Mouse (Mus musculus) embryo, embryonic 10.5 days (tissue): ENCODE measurements around the gene Prkacb.
"Not testable (repeated sequence)": the region's sequence is repeated elsewhere in the genome, so short reads cannot be mapped to it uniquely, and the experiment has no call there.

Experiments
- DNase-seq: peaks from one replicate; pipeline ENCODE4 v3.0.0-alpha.2; 2015; ENCODE audit warnings: low spot score

Prkacb gene

DNA sequence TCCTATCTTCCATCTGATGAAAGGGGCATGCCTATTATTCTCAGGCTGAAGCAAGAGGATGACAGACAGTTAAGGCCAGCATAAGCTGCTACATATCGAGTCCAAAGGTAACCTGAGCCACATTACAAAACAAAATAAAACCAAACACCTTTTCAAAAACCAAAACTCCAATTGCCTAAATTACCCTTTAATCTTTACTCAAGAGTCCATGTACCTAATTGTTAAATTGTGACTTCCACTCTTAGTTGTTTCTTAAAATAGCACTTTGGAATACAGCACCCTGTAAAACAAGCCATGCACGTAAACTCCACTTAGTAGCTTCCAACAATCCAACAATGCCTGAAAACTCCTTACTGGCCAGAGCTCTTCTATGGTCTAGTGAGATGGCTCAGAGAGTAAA lies 34.3 kb downstream of the Prkacb start:
- DNase-seq: no peak

DNA sequence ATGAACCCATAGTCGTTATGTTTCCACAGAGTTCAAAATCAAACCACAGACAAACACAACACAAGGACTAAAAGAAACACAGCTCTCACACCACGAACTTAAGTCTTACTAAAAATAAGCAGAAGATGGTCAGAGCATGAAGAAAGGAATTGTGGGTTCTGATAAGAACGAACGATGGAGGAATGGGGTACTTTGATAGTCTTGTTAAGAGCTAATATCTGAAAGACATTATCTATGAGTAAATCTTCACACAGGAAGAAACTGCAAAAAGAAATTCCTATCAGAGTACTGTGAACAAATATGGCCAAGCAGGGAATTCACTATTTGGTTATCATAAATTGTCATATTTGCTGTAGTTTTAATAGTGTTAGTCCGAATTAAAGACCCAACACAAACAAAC lies 36.1 kb downstream of the Prkacb start:
- no peak for DNase-seq

DNA sequence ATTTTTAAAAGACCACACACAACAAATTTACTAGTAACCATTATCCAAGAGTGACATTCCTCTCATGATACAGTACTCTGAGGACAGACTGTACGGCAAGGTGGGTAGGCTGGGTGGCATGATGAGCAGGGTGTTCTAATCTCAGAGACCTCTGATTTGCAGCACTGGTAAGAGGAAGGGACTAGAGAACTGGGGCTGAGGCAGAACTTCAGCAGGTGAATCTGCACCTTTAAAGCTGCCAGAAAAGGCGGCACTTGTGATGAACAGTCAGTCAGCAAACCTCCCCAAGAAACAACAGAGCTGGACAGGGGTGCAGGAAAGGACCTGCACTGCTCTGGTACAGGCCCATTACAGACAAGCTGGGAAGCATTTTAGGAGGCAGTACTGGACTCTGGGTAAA lies 41.9 kb downstream of the Prkacb start:
- DNase-seq: no peak

DNA sequence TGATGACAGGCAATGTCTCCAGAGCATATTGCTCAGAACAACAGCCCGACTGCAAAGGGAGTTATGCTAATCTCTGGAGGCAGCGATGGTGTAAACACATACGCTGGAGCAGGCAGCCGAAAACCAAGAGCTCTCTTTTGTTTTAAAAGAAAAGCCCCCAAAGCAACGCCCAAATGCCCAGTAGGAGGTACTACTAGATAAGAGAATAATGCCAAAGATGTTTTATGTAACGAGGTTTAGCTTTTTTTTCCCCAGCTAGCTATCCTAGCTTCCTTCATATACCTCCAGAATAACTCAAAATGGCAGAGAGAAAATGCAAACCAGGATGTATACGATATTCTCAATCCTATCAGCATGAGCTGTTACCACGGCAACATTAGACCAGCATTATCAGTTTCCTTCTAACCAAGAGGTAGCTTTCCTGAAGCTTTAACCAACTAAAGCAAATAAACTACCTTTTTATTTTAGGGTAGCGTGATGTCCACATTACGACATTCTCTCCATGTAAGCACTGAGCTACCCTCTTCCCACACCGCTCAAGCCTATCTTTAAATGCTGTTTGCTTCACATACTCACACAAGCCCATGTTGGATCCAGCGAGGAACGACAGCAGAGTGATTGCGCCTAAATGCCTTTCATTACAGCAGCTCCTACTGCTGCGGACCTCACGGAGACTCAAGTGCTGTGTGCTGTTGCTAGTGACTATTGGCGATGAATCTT lies 42.7 kb downstream of the Prkacb start:
- peak; percentile 47 for DNase-seq

DNA sequence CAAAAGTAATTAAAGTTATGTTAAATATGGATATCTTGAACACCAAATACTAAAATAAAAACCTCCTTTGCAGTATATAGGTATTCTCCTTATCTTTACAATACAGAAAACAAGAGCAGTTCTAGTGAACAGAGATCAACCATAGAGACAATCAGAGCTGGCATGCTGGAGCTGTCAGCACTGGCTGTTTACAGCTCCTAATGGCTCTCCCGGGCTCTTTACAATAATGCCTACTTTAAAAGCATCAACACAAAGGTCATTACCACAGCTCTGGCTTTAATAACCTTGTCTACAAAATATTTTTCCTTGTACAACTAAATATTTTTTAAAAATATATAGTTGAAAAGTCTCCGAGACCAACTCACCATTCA lies 43.2 kb downstream of the Prkacb start:
- DNase-seq: no peak

DNA sequence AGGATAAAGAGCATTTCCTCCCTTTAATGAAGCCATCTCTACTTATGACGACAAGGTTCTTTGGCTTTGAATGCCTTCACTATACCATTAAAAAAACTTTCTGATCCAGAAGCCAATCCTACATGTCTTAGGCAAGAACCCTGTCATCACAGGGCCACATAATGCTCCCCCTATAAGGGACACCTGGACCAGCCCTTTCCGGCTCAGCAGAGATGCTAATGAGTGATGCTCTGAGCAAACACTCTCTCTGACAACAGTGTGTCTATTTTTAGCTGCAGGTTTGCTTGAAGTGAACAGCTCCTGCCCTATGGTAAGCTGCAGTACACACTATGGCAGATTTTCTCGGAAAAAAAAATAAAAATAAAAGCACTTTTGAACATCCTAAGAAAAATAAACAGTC lies 43.9 kb downstream of the Prkacb start:
- no peak for DNase-seq

DNA sequence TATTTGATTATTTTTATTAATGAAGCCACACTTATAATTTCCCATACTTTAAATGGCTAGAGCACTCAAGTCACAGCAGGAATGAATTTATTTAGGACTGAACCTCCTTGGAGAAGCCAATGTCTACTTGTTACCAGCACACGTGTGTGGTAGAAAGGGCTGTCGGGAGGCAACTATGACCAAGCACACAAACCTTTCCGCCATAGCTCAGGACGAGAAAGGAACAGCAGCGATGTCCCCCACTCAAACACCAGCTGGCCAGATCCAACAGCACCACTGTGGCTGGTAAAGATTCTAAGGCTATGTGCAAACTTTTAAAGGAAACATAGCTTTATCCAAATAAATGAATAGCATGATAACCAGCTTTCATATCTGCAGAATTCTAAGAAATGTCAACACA lies 44.4 kb downstream of the Prkacb start:
- DNase-seq: no peak

DNA sequence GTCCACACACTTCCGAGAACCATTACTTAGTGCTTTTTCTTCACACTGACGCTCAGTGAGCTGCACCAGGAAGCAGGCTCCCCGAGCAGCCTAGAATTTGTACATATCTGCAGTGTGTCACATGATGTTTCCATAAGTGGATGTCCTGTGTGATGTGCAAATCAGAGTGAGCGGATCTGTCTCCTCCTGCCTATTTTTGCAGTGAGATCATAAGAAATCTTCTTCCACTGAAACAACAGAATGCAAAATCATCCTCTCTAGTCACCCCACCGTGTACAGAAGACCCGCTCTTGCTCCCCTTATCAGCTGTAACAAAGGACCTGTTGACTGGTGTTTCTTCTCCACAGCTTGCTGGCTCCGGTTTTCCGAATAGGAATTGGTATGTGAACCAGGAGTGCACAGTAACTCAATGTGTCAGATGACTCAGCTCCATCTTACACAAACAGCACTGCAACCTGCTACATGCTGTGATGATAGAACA lies 46.0 kb downstream of the Prkacb start:
- DNase-seq: peak; percentile 19

DNA sequence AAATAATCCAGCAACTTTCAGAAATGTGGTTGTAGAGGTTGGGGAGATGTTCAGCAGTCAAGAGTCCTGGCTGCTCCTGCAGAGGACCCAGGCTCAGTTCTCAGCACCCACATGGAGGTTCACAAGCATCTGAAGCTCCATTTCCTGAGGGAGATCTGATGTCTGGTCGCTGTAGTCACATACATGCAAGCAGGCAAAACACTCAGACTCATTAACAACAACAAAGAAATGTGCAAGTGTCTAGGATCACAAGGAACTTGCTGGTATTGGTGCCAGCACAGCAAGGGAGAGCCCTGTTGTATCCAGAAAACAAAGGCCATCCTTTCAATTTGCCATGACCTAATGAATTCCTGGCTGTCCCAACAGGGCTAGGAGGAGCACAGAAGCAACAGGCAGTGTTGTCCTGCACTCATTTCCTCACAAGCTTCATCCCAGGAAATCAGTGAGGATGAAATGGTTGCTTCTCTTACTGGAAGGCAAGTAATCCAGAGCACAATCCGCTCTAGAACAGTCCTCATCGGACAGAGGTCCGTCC lies 46.7 kb downstream of the Prkacb start:
- no peak for DNase-seq

DNA sequence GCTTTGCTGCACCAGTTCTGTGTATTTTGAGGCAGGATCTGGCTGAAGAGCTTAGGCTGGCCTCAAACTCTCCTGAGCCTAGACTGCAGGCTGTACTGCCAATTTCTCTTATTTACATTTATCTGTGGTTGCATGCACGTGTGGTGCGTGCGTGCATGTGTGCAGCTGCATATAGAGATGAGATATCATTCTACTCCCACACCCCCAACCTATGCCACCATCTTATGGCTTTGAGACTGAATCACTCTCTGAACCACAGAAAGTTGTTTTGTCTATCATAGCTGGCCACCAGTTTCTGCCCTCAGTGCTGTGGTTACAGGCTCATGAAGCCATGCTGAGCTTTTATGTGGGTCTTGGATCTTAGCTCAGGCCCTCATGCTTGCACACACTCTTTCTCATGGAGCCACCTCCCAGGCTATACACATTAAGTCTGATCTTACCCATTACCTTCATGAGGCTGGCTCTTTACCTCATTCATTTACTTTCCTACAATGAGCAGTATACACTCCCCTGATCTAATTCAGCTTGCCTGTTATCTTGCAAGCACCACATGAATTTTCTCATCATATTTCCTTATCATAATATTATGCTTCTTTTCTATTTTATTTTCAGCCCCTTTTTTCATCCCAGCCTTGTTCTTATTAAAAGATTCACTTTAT lies 47.8 kb downstream of the Prkacb start:
- DNase-seq: no peak

DNA sequence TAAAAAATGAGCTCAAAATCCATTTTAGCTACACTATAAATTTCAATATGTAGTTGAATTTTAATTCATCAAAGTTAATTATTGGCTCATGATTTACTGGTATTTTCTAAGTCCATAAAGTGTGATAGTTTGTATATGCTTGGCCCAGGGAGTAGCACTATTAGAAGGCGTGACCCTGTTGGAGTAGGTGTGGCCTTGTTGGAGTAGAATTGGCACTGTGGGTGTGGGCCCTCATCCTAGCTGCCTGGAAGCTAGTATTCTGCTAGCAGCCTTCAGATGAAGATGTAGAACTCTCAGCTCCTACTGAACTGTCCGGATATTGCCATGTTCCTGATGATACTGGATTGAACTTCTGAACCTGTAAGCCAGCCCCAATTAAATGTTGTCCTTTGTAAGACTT lies 49.7 kb downstream of the Prkacb start:
- not testable (repeated sequence) for DNase-seq

DNA sequence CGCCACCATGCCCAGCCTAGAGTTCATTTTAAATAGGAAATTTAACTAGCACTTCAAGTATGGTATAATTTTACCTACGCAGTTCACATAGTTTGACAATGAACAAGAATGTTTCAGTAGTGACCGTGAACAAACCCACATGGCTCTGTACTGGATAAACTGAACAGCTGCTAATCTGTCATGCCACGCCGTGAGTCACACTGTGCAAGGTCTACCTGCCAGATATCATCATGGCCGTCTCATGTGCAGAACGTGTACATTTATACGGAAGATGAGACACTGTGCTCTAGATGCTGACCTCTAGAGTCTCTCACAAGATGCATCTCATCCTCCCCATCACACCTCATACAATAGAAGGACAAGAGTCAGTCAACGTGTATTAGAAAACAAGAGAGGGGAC lies 51.5 kb downstream of the Prkacb start:
- no peak for DNase-seq

DNA sequence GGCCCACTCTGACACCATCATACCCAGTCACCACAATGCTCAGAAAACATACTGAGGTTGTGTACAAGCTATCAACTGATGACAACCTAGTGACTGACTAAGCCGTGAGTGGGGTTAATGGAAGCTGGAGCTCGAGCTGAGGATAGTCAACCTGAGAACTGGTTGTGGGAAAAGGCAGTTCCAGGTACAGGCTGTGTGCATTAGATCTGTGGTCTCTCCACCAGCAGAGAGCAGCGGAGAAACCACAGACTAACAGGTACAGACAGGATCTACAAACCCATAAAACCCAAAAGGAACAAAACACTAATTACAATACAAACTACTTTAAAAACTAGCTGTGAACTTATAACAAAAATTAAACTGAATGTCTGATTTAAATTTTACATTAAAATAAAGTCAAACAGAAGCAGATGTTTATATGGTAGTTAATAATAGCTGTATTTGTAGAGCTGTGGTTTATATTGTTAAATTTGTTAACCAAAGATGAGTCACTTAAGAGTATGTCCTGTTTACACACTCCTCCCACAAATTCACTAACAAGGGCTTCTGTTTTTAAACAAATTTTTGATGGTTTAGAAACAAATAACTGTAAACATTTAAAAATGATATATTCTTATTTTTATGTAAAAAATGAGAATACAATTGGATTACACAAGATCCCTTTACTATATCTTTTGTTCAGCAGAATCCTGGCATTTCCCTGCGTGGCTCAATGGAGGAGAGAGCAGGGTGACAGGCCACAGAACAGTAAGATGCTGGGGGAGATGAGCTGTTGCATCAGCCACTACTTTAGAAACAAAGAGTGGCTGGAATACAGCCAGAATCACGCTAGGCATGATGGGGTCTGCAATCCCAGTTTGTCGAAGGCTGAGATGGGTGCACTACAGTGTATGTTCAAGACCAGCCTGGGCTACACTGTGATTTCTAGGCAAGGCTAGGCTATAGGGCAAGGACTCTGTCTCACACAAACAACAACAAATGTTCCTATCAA lies 54.5 kb downstream of the Prkacb start:
- no peak for DNase-seq

DNA sequence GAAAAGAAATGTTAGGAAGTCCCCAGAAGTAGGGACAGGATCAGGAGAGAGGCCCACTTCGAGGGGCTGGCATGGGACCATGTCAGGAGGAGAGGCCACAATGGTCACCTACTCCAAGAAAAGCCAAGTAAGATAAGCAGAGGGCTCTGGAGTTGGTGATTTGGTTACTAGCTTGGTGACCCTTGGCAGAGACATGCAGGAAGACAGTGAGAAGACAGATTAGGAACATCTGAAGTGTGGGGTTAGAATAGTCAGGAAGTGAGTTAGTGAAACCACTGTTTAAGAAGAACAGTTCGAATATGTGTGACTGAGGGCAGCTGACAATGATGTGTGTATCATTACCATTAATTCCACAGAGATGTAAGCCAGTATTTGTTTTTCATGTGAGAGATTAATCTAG lies 58.5 kb downstream of the Prkacb start:
- no peak for DNase-seq

DNA sequence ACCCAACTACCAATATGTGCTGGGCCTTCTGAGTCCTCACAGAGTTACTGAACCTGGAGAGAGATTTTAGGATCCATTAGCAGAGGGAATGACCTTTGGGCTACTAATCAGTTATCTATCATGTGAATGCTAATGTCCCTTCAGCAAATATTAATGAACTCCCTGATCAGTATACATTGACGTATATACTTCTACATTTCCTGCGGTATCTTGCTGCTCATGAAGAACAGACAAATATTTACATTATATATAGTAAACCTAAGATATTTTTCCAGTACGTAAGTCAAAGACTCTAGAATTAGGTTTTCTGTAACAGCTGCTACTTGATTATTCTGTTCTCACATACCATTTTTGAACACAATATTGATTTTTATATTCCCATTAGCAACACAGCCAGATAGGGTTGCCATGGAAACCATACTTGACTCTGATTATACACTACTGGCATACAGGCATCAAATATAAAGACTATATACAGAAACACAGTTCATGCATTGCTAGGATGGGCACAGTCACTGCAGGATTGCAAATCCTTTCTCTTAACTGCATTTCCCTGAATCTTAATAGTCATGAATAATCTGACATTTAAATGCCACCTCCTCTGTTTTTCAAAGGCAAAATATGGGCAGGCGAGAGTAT lies 71.1 kb downstream of the Prkacb start:
- DNase-seq: no peak

DNA sequence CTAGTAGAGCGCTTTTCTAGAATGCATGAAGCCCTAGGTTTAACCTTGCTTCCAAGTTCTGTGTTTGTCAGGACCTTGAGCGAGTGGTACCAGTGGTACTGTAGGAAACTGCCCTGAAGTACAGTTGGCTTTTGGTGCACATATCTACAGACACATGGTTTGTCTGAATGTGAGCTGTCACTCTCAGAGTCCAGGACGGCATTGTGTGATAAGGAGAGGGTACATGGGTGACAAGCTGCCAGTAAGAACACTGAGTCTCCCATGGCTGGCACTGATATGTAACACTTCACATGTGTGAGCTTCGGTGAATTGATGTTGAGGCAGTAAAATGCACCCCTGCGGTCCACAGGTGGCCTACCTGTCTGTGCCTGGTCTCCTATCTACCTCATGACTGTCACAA lies 71.6 kb downstream of the Prkacb start:
- no peak for DNase-seq

DNA sequence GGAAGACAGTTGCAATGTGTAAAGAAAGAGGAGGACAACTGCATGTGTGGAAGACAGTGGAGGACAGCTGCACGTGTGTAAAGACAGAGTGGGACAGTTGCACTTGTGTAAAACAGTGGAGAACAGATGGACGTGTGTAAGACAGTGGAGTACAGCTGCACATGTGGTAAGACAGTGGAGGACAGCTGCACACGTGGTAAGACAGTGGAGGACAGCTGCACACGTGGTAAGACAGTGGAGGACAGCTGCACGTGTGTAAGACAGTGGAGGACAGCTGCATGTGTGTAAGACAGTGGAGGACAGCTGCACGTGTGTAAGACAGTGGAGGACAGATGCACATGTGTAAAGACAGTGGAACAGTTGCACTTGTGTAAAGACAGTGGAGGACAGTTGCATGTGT lies 76.6 kb downstream of the Prkacb start:
- DNase-seq: not testable (repeated sequence)

DNA sequence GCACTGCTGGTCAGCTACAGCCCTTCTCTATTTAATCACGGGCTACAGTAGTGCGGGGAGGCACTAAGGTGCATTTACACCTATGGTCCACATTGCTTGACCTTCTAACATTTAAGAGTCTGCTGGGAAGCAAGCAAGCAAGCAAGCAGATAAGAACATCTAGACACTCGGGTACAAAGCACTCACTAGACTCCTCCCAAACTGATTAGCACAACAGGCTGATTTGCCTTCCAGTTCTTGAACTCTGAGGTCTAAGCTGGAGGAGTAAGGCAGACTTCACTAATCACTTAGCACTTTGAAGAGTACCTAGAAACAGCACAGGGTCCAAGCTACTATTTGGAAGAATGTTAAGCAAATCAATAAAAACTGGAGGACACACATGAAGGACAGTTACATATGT lies 77.1 kb downstream of the Prkacb start:
- no peak for DNase-seq

DNA sequence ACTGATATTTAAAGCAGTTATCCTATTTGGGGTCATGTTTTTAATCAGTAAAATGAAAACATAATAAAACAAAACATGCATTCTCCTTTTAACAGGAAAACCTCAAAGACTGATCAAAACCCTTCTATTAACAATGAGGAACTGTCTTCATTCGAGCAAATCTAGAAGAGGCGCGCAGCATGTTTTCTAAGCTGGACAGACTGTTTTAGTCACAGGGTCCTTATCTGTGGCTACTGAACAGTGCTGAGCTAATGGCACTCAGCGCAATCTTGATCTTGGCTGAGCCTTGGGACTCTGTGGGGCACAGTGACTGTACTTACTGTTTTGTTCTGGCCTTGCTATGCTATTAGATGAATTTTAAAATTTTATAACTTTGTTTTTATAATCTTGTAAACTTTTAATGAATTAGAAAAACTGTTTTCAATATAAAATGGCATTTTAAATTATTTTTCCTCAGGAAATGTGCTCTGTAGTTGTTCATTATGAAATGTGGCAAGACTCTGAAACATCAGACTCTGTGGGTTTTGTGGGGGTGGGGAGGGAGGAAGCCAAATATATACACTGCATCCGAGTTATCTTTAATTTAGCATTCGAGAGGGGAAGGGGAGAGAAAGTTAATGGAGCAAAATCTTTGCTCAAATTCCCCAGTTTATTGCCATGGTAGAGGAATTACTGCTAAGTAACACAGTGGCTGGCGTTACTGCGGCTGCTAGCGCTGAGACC lies 77.7 kb downstream of the Prkacb start:
- no peak for DNase-seq

DNA sequence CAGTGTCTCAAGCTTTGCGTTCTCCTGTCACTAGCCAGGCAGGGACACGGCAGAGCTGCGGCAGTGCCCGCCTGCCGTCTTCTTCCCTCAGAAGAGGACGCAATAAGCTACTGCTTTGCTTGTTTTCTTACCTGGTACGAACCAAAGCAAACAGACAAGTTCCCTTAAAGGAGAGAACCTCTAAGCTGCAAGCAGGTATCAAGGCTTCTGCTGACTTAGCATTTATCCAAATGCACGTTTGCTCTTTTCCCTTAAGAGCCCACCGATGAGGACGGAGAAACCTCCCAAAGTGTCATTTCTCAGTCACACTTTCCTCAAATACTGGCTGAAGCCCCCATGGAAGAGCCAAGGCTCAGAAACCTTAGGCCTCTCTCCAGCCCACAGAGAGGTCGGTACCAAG lies 81.3 kb downstream of the Prkacb start:
- no peak for DNase-seq

DNA sequence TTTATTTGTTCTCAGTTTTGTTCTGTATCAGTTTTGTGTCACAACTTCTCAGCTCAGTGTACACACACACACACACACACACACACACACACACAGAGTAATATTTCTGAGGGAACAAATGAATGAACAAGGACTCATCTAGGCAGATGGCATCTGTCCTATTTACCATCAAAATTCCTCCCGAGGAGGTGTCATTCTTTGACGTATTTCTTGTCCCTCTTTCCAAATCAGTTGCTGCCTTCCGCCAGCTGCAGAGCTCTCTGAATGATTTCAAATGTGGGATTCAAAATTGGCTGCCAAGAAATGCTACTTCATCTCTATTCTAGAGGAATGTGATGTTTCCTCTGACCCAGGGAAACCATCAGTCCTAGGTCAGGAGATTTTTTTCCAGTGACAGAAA lies 89.8 kb downstream of the Prkacb start:
- DNase-seq: peak; percentile 8
